8 mouse cellular contexts compared by ENCODE assay signal in the genomic region with DNA sequence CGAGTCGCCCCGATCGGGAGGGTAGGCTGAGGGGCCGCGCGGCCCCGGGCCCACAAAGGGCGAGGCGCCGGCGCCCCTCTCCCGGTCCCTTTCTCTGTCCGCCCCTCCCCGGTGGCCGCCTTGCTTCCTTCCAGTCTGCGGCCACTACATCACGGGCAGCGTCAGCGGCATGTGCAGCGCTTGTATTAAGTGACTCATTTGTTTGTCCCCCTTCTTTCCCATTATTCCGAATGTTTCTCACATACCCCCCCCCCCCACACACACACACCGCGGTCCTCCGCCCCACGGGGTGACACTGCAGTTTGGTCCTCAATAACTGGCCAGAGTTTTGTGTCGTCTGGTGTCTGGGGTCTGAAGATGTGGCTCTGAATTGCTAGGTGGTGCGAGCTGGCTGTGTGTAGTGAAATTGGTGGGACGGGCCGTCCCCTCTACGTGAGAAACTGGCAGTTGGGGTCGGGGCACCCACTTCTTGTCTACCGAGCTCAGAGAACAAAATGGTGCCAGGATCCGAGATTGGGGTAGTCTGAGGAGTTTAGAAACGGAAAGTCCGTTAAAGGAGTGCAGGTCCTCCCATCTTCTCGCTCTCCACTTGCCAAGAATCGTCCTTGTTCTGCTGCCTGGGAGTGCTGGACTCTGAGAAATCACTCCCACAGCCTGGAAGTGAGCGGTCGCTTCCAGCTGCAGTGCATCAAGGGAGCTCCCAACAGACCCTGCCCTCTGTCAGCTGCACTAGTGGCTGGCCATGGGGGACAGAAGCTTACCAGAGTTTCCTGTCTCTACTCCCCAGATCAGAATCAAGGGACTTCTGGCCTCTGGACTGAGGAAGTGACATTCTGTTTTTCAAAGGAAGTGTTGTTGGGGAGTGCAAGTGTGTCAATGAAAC. TPM values are rescaled to one million over a fixed set of nuclear protein-coding genes. Genes with fewer than 3 reads are reported as not detected.
DNase-seq lines count a peak whose midpoint lies in the region; ATAC-seq and TF ChIP-seq lines count a peak whose summit lies in the region.

No protein-coding gene starts in this region.

- no peaks in the 10 kb centered on the region for H3K27me3 ChIP-seq in MEL (ENCODE audit: control insufficient read depth in 1 of 2, insufficient read depth in 2 of 2, low read length in 2 of 2)
- H3K27me3 ChIP-seq in forebrain, embryonic 15.5 days, result no peaks in the 10 kb centered on the region
- H3K27me3 ChIP-seq in lung, postnatal 0 days (replicated peaks; ENCODE audit: insufficient read depth, low read length), result no peaks in the 10 kb centered on the region

- no peak for TF ChIP-seq POLR2A in MEL (IDR thresholded peaks at IDR 0.05; ENCODE audit: control insufficient read depth in 1 of 2, insufficient read depth in 1 of 2, low read depth in 1 of 2, low read length in 2 of 2, poor library complexity in 1 of 2)
- TF ChIP-seq POLR2A in bone marrow macrophage, adult 2 months (IDR thresholded peaks at IDR 0.05; ENCODE audit: borderline replicate concordance, low read depth, low read length), result peak; percentile 86; the same call in 1 of the 2 replicates
- no peak for TF ChIP-seq POLR2A in olfactory bulb, adult 2 months (IDR thresholded peaks at IDR 0.05; ENCODE audit: insufficient read depth, low read depth, low read length)

- peaks cover 26% of the 10 kb centered on the region for H3K79me2 ChIP-seq in MEL (ENCODE audit: control insufficient read depth, insufficient read depth, low read length, poor library complexity)

- peaks cover 0 to 21% of the 10 kb centered on the region in 2 experiments for H3K4me1 ChIP-seq in MEL (ENCODE audit: control insufficient read depth in 1 of 2, insufficient read depth in 2 of 2, low read length in 2 of 2)
- H3K4me1 ChIP-seq in bone marrow macrophage, adult 2 months (ENCODE audit: control insufficient read depth, insufficient read depth, low read length), result peaks cover 28% of the 10 kb centered on the region
- peaks cover 24% of the 10 kb centered on the region for H3K4me1 ChIP-seq in forebrain, embryonic 15.5 days
- peaks cover 6% of the 10 kb centered on the region; the same call in 1 of the 2 replicates for H3K4me1 ChIP-seq in lung, postnatal 0 days (ENCODE audit: insufficient read depth, low read depth, low read length)
- peaks cover 14% of the 10 kb centered on the region for H3K4me1 ChIP-seq in olfactory bulb, adult 2 months (ENCODE audit: control insufficient read depth, insufficient read depth, low read length)

- no peak for TF ChIP-seq EP300 in MEL (IDR thresholded peaks at IDR 0.05; ENCODE audit: low read depth in 1 of 2, low read length in 2 of 2)
- peak; percentile 64 for TF ChIP-seq EP300 in lung, postnatal 0 days (IDR thresholded peaks at IDR 0.05)

- H3K27ac ChIP-seq in MEL (ENCODE audit: control insufficient read depth, low read depth, low read length), result peak overlapping the region; percentile 70
- H3K27ac ChIP-seq in bone marrow macrophage, adult 2 months (ENCODE audit: insufficient read depth, low read depth, low read length), result peak overlapping the region; percentile 99
- peak overlapping the region; percentile 85 for H3K27ac ChIP-seq in forebrain, embryonic 15.5 days (replicated peaks)
- peak overlapping the region; percentile 99 for H3K27ac ChIP-seq in lung, postnatal 0 days (ENCODE audit: low read length)
- peak overlapping the region; percentile 73 for H3K27ac ChIP-seq in olfactory bulb, adult 2 months (ENCODE audit: insufficient read depth, low read depth, low read length)

- peak overlapping the region; percentile 95 for H3K9ac ChIP-seq in MEL (ENCODE audit: control insufficient read depth, low read depth, low read length, poor library complexity, severe bottlenecking)
- peak overlapping the region; percentile 92 for H3K9ac ChIP-seq in forebrain, embryonic 15.5 days (replicated peaks)
- peak overlapping the region; percentile 96 for H3K9ac ChIP-seq in lung, postnatal 0 days (replicated peaks; ENCODE audit: low read depth)

- peak; percentile 57 for ATAC-seq in forebrain, embryonic 15.5 days (replicated peaks)
- peak; percentile 70 for ATAC-seq in lung, postnatal 0 days

- H3K4me3 ChIP-seq in MEL (ENCODE audit: control insufficient read depth in 1 of 2, insufficient read depth in 1 of 2, low read depth in 2 of 2, low read length in 2 of 2), result peak overlapping the region; percentile 83 to 97
- H3K4me3 ChIP-seq in bone marrow macrophage, adult 2 months (ENCODE audit: insufficient read depth, low read length), result peak overlapping the region; percentile 91
- H3K4me3 ChIP-seq in forebrain, embryonic 15.5 days, result peak overlapping the region; percentile 72
- peak overlapping the region; percentile 100 for H3K4me3 ChIP-seq in lung, postnatal 0 days (ENCODE audit: low read depth, low read length)
- peak overlapping the region; percentile 96 for H3K4me3 ChIP-seq in olfactory bulb, adult 2 months (ENCODE audit: insufficient read depth, low read depth, low read length)

- WGBS in forebrain, embryonic 15.5 days, result under 1% methylated on average over 38 of the region's 40 CpGs
- 1% methylated on average over 25 of the region's 40 CpGs for WGBS in lung, postnatal 0 days
- 1% methylated on average over 40 of the region's 40 CpGs for WGBS in olfactory bulb, adult 2 months

- peak; percentile 71 for DNase-seq in MEL (ENCODE audit: low read depth, low spot score)
- peak; percentile 80 for DNase-seq in heart, postnatal 25 days (ENCODE audit: low spot score)
- peak; percentile 84 to 90 for DNase-seq in kidney, postnatal 4 days
- DNase-seq in lung, postnatal 0 days (ENCODE audit: low spot score), result peak; percentile 90
- DNase-seq in yolk sac, embryonic 10.5 days (ENCODE audit: low spot score), result peak; percentile 47

- H3K36me3 ChIP-seq in MEL (ENCODE audit: control insufficient read depth in 1 of 2, insufficient read depth in 2 of 2, low read length in 2 of 2), result peaks cover 0 to 32% of the 10 kb centered on the region in 2 experiments; a peak in 2 of 4 replicates
- no peaks in the 10 kb centered on the region for H3K36me3 ChIP-seq in forebrain, embryonic 15.5 days
- no peaks in the 10 kb centered on the region for H3K36me3 ChIP-seq in lung, postnatal 0 days (ENCODE audit: insufficient read depth, low read length)

- no peak for TF ChIP-seq RAD21 in MEL (IDR thresholded peaks at IDR 0.05; ENCODE audit: low read depth, low read length)

- intact Hi-C loops in heart, postnatal 25 days (cut with DNase I), result loop anchor here (5.0 to 10.0 kb wide), 2 partner anchors 92 to 95 kb away; no protein-coding TSS in a partner anchor

- no peak for TF ChIP-seq CTCF in MEL (IDR thresholded peaks at IDR 0.05 in 2 of 3, conservative IDR thresholded peaks at IDR 0.05 in 1 of 3; ENCODE audit: control insufficient read depth in 1 of 3, insufficient read depth in 1 of 3, low read depth in 2 of 3, low read length in 3 of 3, poor library complexity in 1 of 3, severe bottlenecking in 1 of 3)
- no peak for TF ChIP-seq CTCF in bone marrow macrophage, adult 2 months (IDR thresholded peaks at IDR 0.05; ENCODE audit: low read depth, low read length)
- no peak; the same call in 1 of the 2 replicates for TF ChIP-seq CTCF in lung, postnatal 0 days (IDR thresholded peaks at IDR 0.05)
- no peak for TF ChIP-seq CTCF in olfactory bulb, adult 2 months (IDR thresholded peaks at IDR 0.05; ENCODE audit: insufficient read depth, low read depth, low read length)

- H3K9me3 ChIP-seq in MEL (replicated peaks; ENCODE audit: insufficient read depth, low read length), result no peaks in the 10 kb centered on the region
- H3K9me3 ChIP-seq in forebrain, embryonic 15.5 days, result no peaks in the 10 kb centered on the region
- no peaks in the 10 kb centered on the region for H3K9me3 ChIP-seq in lung, postnatal 0 days (ENCODE audit: low read length)

- H3K4me2 ChIP-seq in forebrain, embryonic 15.5 days (replicated peaks), result peak overlapping the region; percentile 78
- H3K4me2 ChIP-seq in lung, postnatal 0 days (replicated peaks; ENCODE audit: low read depth, low read length), result peak overlapping the region; percentile 79

TF ChIP-seq in MEL, 35 proteins besides CTCF, POLR2A, EP300 and RAD21:
- TF ChIP-seq GABPA (IDR thresholded peaks at IDR 0.05; ENCODE audit: low read depth, low read length) (no peak), SIN3A (IDR thresholded peaks at IDR 0.05; ENCODE audit: low read length) (peak; percentile 42)
TF ChIP-seq in MEL: peak in this region for 1.

RNA-seq across cellular contexts. Expression of gene Gab2, which starts 1.1 kb away (rescaled TPM):
- total RNA-seq in MEL (2012; rRNA removed), result 5.0 and 5.1 TPM in 2 replicates
- 10 to 100 TPM in 1 of 2 experiments, not detected in 1; 11.5 TPM for polyA plus RNA-seq in MEL (2012; ENCODE audit: insufficient read depth in 1 of 2, insufficient read length in 2 of 2, low read depth in 1 of 2, low replicate concordance in 2 of 2, missing spikeins in 1 of 2)
- polyA plus RNA-seq in bone marrow macrophage, adult 2 months (2012; ENCODE audit: insufficient read depth, insufficient read length, missing spikeins), result 37.0 and 44.7 TPM in 2 replicates
- polyA plus RNA-seq in forebrain, embryonic 15.5 days (2015; fragmentation: Nextera tagmentation; extraction: Ambion mirVana), result 13.2 and 13.9 TPM in 2 replicates
- total RNA-seq in heart, postnatal 25 days (2021), result 10 to 100 TPM; 17.4 to 18.2 TPM
- 7.0 and 7.7 TPM in 2 replicates for polyA plus RNA-seq in lung, postnatal 0 days (2015; fragmentation: Nextera tagmentation; extraction: Ambion mirVana)
- polyA plus RNA-seq in olfactory bulb, adult 2 months (2012; ENCODE audit: insufficient read depth, insufficient read length, low replicate concordance, missing spikeins), result not detected in 2 replicates

Comparison
In these comparisons a context has a peak if more than half of its experiments do, and no peak if none do; other contexts are left out.
1. Peak in every context shown above with its lines: DNase-seq, ATAC-seq, H3K4me3 ChIP-seq and H3K27ac ChIP-seq.